Mouse (Mus musculus): Measurements from ENCODE around the gene Adgrl2. TPM values are rescaled to one million over a fixed set of nuclear protein-coding genes. Genes with fewer than 3 reads are reported as not detected.

Adgrl2 gene
- total RNA-seq, 1 experiment, result 36.6 TPM

DNA sequence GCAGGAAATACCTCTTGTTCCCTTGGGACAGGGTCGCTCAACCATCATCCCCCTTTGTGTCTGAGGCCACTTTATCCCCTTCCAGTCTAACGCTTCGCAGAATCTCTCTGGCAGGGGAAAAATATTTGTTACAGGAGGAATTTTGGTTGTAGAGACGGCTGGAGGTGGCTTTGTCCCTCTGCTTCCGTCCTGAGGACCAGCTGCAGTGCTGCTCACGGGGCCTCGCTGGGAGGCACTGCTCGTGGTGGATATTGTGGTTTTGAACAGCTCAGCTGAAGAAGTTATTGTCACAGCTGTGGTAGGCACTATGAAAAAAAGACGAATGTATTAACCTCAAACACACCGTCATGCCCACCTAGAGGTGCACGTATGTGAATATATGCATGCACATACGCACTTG is 137.8 kb downstream of the Adgrl2 start:
- H3K4me3 ChIP-seq (ENCODE audit: insufficient read depth in 1 of 2, low read depth in 1 of 2, low read length in 2 of 2, poor library complexity in 1 of 2, severe bottlenecking in 1 of 2), result no peak overlapping the region
- peaks cover 7% of the 10 kb centered on the region; the same call in 1 of the 2 replicates for H3K36me3 ChIP-seq (ENCODE audit: control insufficient read depth, insufficient read depth, low read length, poor library complexity, severe bottlenecking)
- H3K27ac ChIP-seq (ENCODE audit: insufficient read depth, low read depth, low read length, poor library complexity, severe bottlenecking), result no peak overlapping the region
- in situ Hi-C loops (cut with MboI; ENCODE audit: low sequenced_read_pairs in 2 of 2, unreplicated experiment in 2 of 2), result no loop called here
- H3K9me3 ChIP-seq (ENCODE audit: control insufficient read depth, insufficient read depth, low read depth, low read length), result no peaks in the 10 kb centered on the region
- no peak for DNase-seq (ENCODE audit: low read depth, low spot score)
- no peak for TF ChIP-seq CHD2 (IDR thresholded peaks at IDR 0.05; ENCODE audit: low read depth, low read length)
- no peak for TF ChIP-seq ZC3H11A (IDR thresholded peaks at IDR 0.05; ENCODE audit: borderline replicate concordance, low read depth, low read length)
- no peak for TF ChIP-seq ZNF384 (IDR thresholded peaks at IDR 0.05; ENCODE audit: low read depth, low read length)
- no peak for TF ChIP-seq MAFK (IDR thresholded peaks at IDR 0.05; ENCODE audit: insufficient read depth, low read depth, low read length)
- no peak for TF ChIP-seq HCFC1 (IDR thresholded peaks at IDR 0.05; ENCODE audit: borderline replicate concordance, insufficient read depth, low read length)
- H3K4me1 ChIP-seq (ENCODE audit: control insufficient read depth in 2 of 2, insufficient read depth in 2 of 2, low read length in 2 of 2, poor library complexity in 1 of 2), result peaks cover 0 to 4% of the 10 kb centered on the region in 2 experiments; a peak in 1 of 4 replicates
- H3K9ac ChIP-seq (ENCODE audit: insufficient read depth, low read depth, low read length, poor library complexity, severe bottlenecking), result no peak overlapping the region

DNA sequence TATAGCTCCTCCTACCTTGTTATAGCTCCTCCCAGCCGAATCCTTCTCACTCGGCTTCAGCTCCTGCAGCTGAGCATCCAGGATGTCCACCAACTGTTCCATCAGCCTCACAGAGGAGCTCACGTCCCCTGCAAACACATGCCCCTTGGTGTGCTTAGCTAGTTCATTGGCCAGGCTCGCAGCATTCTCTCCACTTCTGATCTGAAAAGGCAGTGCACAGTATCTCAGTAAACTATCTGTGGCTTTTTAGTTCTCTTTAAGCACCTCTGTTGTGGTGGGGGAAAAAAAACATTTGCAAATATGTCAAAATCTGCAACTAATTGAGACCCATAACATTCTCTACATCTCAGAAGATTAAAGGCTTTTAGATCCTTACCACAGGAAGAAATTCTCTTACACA is 139.5 kb downstream of the Adgrl2 start:
- peaks cover 10% of the 10 kb centered on the region; the same call in 1 of the 2 replicates for H3K36me3 ChIP-seq (ENCODE audit: control insufficient read depth, insufficient read depth, low read length, poor library complexity, severe bottlenecking)
- in situ Hi-C loops (cut with MboI; ENCODE audit: low sequenced_read_pairs in 2 of 2, unreplicated experiment in 2 of 2), result no loop called here
- DNase-seq (ENCODE audit: low read depth, low spot score), result no peak

DNA sequence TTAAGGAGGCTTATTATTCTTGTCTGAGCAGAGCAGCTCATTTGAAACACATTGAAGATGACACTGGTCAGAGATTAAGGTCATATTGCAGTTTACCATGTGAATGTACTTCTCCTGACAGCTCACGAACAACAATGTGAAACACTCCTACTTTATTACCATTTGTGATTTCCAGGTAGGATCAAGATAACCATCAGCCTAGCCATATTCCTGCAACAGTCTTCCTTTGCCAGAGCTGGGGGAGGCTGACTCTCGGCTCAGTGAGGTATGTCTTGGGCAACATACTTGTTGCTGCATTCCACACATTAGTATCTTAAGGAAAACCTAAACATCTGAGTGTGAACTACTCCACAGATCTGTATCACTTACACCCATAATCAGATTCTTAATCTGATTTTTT is 142.0 kb downstream of the Adgrl2 start:
- no peak overlapping the region for H3K4me3 ChIP-seq (ENCODE audit: insufficient read depth in 1 of 2, low read depth in 1 of 2, low read length in 2 of 2, poor library complexity in 1 of 2, severe bottlenecking in 1 of 2)
- H3K27ac ChIP-seq (ENCODE audit: insufficient read depth, low read depth, low read length, poor library complexity, severe bottlenecking), result no peak overlapping the region
- DNase-seq (ENCODE audit: low read depth, low spot score), result no peak
- H3K36me3 ChIP-seq (ENCODE audit: control insufficient read depth, insufficient read depth, low read length, poor library complexity, severe bottlenecking), result peaks cover 10% of the 10 kb centered on the region; the same call in 1 of the 2 replicates
- H3K9me3 ChIP-seq (ENCODE audit: control insufficient read depth, insufficient read depth, low read depth, low read length), result no peaks in the 10 kb centered on the region
- H3K4me1 ChIP-seq (ENCODE audit: control insufficient read depth in 2 of 2, insufficient read depth in 2 of 2, low read length in 2 of 2, poor library complexity in 1 of 2), result peaks cover 0 to 2% of the 10 kb centered on the region in 2 experiments; a peak in 1 of 4 replicates
- no peak overlapping the region for H3K9ac ChIP-seq (ENCODE audit: insufficient read depth, low read depth, low read length, poor library complexity, severe bottlenecking)
- in situ Hi-C loops (cut with MboI; ENCODE audit: low sequenced_read_pairs in 2 of 2, unreplicated experiment in 2 of 2), result no loop called here
- TF ChIP-seq HCFC1 (IDR thresholded peaks at IDR 0.05; ENCODE audit: borderline replicate concordance, insufficient read depth, low read length) (no peak), CHD2 (IDR thresholded peaks at IDR 0.05; ENCODE audit: low read depth, low read length) (no peak), MAFK (IDR thresholded peaks at IDR 0.05; ENCODE audit: insufficient read depth, low read depth, low read length) (no peak), ZNF384 (IDR thresholded peaks at IDR 0.05; ENCODE audit: low read depth, low read length) (no peak), ZC3H11A (IDR thresholded peaks at IDR 0.05; ENCODE audit: borderline replicate concordance, low read depth, low read length) (no peak)

More for the DNA sequence above, 139.5 kb downstream of the Adgrl2 start:
- TF ChIP-seq MAFK (IDR thresholded peaks at IDR 0.05; ENCODE audit: insufficient read depth, low read depth, low read length), result no peak
- no peak for TF ChIP-seq ZC3H11A (IDR thresholded peaks at IDR 0.05; ENCODE audit: borderline replicate concordance, low read depth, low read length)
- H3K4me3 ChIP-seq (ENCODE audit: insufficient read depth in 1 of 2, low read depth in 1 of 2, low read length in 2 of 2, poor library complexity in 1 of 2, severe bottlenecking in 1 of 2), result no peak overlapping the region
- H3K27ac ChIP-seq (ENCODE audit: insufficient read depth, low read depth, low read length, poor library complexity, severe bottlenecking), result no peak overlapping the region
- H3K9me3 ChIP-seq (ENCODE audit: control insufficient read depth, insufficient read depth, low read depth, low read length), result no peaks in the 10 kb centered on the region
- H3K4me1 ChIP-seq (ENCODE audit: control insufficient read depth in 2 of 2, insufficient read depth in 2 of 2, low read length in 2 of 2, poor library complexity in 1 of 2), result peaks cover 0 to 4% of the 10 kb centered on the region in 2 experiments; a peak in 1 of 4 replicates
- H3K9ac ChIP-seq (ENCODE audit: insufficient read depth, low read depth, low read length, poor library complexity, severe bottlenecking), result no peak overlapping the region

DNA sequence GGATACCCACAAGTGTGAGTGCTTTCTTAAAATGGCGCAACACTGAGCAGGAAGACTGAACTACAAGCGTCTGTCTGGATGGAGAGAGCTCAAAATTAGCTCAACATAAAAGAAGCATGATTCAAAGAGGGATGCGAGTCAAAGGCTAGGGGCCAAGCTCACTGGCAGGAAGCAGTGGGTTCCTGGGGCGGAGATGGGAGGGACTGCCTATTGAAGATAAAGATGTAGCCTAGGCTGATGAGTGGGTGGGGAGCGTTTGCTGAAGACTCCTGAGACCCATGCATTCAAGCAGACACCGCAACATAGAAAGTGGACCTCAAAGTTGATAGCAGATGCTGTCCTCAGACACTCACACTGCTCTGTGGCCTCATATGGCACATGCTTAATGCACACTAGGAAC is 146.2 kb downstream of the Adgrl2 start:
- no peak for DNase-seq (ENCODE audit: low read depth, low spot score)
- Histone ChIP-seq H3K9ac (ENCODE audit: insufficient read depth, low read depth, low read length, poor library complexity, severe bottlenecking) (no peak overlapping the region), H3K4me3 (ENCODE audit: insufficient read depth in 1 of 2, low read depth in 1 of 2, low read length in 2 of 2, poor library complexity in 1 of 2, severe bottlenecking in 1 of 2) (no peak overlapping the region), H3K36me3 (ENCODE audit: control insufficient read depth, insufficient read depth, low read length, poor library complexity, severe bottlenecking) (peaks cover 4% of the 10 kb centered on the region; the same call in 1 of the 2 replicates), H3K27ac (ENCODE audit: insufficient read depth, low read depth, low read length, poor library complexity, severe bottlenecking) (no peak overlapping the region), H3K9me3 (ENCODE audit: control insufficient read depth, insufficient read depth, low read depth, low read length) (no peaks in the 10 kb centered on the region), H3K4me1 (ENCODE audit: control insufficient read depth in 2 of 2, insufficient read depth in 2 of 2, low read length in 2 of 2, poor library complexity in 1 of 2) (no peaks in the 10 kb centered on the region; a peak in 1 of 4 replicates)
- no peak for TF ChIP-seq CHD2 (IDR thresholded peaks at IDR 0.05; ENCODE audit: low read depth, low read length)
- TF ChIP-seq MAFK (IDR thresholded peaks at IDR 0.05; ENCODE audit: insufficient read depth, low read depth, low read length), result no peak
- TF ChIP-seq ZNF384 (IDR thresholded peaks at IDR 0.05; ENCODE audit: low read depth, low read length), result no peak
- TF ChIP-seq HCFC1 (IDR thresholded peaks at IDR 0.05; ENCODE audit: borderline replicate concordance, insufficient read depth, low read length), result no peak
- no peak for TF ChIP-seq ZC3H11A (IDR thresholded peaks at IDR 0.05; ENCODE audit: borderline replicate concordance, low read depth, low read length)
- in situ Hi-C loops (cut with MboI; ENCODE audit: low sequenced_read_pairs in 2 of 2, unreplicated experiment in 2 of 2), result no loop called here

DNA sequence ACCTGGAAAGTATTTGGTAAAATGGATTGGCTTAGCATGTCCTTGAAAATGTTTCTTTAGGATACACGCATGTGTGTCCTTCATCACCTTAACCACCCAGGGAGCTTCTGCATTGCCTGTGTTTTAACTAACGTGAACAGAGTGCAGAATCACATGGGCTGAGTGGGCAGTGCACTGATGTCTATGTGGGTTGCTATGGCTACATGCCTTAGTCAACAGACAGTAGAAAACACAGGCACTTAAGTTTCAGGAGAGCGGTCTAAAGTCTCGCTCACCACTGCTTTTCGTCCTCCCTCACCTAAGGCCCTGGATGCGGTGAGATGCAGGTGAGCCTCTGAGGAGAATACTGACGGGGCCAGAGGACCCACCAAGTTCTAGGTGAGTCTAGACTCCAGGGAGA is 147.8 kb downstream of the Adgrl2 start:
- in situ Hi-C loops (cut with MboI; ENCODE audit: low sequenced_read_pairs in 2 of 2, unreplicated experiment in 2 of 2), result no loop called here
- peaks cover 7% of the 10 kb centered on the region; the same call in 1 of the 2 replicates for H3K36me3 ChIP-seq (ENCODE audit: control insufficient read depth, insufficient read depth, low read length, poor library complexity, severe bottlenecking)

More for the DNA sequence above, 147.8 kb downstream of the Adgrl2 start:
- H3K9ac ChIP-seq (ENCODE audit: insufficient read depth, low read depth, low read length, poor library complexity, severe bottlenecking), result no peak overlapping the region
- H3K27ac ChIP-seq (ENCODE audit: insufficient read depth, low read depth, low read length, poor library complexity, severe bottlenecking), result no peak overlapping the region
- H3K9me3 ChIP-seq (ENCODE audit: control insufficient read depth, insufficient read depth, low read depth, low read length), result no peaks in the 10 kb centered on the region
- TF ChIP-seq ZC3H11A (IDR thresholded peaks at IDR 0.05; ENCODE audit: borderline replicate concordance, low read depth, low read length), result no peak
- no peak for TF ChIP-seq MAFK (IDR thresholded peaks at IDR 0.05; ENCODE audit: insufficient read depth, low read depth, low read length)
- no peak for TF ChIP-seq HCFC1 (IDR thresholded peaks at IDR 0.05; ENCODE audit: borderline replicate concordance, insufficient read depth, low read length)
- TF ChIP-seq CHD2 (IDR thresholded peaks at IDR 0.05; ENCODE audit: low read depth, low read length), result no peak
- TF ChIP-seq ZNF384 (IDR thresholded peaks at IDR 0.05; ENCODE audit: low read depth, low read length), result no peak
- no peak overlapping the region for H3K4me3 ChIP-seq (ENCODE audit: insufficient read depth in 1 of 2, low read depth in 1 of 2, low read length in 2 of 2, poor library complexity in 1 of 2, severe bottlenecking in 1 of 2)
- DNase-seq (ENCODE audit: low read depth, low spot score), result no peak
- H3K4me1 ChIP-seq (ENCODE audit: control insufficient read depth in 2 of 2, insufficient read depth in 2 of 2, low read length in 2 of 2, poor library complexity in 1 of 2), result no peaks in the 10 kb centered on the region

Measured in ES-E14 (cell line).